Mouse (Mus musculus) testis, postnatal 10 days (tissue): Measurements from ENCODE around the gene Foxd4.
"Not testable (repeated sequence)": the region's sequence is repeated elsewhere in the genome, so short reads cannot be mapped to it uniquely, and the experiment has no call there.

Experiments used
- DNase-seq: peaks from one replicate; pipeline ENCODE4 v3.0.0; 2021; ENCODE audit warnings: low spot score

The Foxd4 gene

DNA sequence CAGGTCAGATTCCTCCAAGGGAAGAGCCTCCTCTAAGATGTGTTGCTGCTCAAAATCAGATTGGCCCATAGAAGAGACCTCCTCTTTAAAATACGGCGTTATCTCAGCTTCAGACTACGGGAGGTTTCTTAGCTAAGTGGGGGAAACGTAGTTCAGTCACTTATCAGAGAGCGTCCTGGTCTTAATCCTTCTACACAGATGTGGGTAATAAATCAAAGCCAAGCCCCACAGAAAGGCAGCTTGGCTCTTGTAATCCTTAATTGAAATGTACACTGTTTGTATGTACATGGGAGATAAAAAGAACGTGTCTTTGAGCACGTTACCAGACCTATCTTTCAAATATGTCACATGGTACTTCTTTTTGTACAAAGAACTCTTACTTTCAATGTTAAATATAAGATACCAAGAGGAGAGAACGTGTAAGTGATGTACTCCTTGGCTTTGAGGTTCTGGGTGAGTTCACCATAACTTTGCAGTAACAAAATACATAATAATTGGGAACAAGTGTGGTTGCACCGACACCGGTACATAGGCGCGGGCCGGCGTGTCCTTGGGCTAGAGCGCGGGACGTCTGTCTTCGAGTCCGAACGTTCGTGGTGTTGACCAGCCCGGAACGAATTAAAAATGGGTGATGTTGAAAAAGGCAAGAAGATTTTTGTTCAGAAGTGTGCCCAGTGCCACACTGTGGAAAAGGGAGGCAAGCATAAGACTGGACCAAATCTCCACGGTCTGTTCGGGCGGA is 25.7 kb downstream of the Foxd4 start, which contains the start of gene Gm10053:
Gm10053 (plus strand) TSS at position 558 of the 742 bp plus-strand sequence.
- not testable (repeated sequence) for DNase-seq

DNA sequence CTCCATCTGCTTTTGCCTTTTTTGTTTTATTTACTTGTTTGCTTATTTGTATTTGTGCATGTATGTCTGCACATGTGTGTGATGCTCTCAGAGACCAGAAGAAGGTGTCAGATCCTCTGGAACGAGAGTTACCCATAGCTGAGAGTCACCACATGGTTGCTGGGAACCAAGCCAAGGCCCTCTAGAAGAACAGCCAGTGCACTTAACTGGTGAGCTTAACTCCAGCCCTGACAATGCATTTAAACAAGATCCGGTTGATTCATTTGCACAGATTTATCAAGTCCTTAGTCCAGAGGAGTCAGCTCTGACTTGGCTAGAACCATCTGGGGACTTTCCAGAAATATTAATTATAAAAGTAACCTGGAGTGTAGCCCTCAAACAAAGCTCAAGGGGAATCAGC is 27.1 kb downstream of the Foxd4 start:
- no peak for DNase-seq

DNA sequence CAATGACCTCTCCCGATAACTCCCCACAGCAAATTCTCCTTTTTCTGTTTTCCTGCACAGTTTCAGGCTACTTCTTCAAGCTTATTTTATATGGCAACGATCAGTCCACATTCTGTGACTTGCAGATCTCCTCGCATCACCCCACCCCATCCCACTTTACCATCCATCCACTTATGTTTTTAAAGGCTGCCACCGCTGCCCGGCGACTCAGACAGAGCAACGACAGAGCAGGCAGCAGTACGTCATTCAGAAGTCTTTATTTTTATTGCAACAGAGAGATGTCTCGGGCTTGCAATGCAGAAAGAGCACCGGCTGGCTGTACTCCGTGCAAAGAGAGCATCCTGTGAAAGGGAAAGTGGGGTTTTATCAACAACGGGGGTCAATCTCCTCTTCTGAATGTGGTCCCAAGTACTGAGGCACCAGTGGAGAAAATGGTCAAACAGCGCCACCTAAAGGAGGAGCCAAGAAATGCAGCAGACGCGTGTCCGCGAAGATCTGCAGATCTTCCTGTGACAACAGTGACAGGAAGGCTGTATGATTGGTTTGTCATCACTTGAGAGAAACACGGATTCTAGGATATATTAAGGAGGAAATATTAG is 29.9 kb downstream of the Foxd4 start:
- DNase-seq, result peak; percentile 84

DNA sequence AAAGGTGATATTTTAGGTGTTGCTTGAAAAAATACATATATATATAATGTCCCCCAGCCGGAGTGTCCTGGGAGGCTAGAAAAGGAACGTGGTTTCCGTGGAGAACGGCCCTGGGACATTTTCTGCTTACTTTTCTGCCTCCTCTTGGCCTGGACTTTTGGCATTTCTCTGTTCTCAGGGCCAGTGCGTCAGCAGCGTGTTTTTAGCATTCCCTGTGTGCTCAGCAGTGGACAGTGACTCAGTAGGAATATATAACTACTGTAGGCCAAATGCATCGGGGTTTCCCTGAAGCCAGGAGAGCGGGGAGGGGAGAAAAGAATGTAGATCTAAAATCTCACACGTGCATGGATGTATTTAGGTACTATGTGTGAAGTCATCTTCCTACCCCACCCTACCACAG is 35.6 kb downstream of the Foxd4 start:
- DNase-seq, result no peak

DNA sequence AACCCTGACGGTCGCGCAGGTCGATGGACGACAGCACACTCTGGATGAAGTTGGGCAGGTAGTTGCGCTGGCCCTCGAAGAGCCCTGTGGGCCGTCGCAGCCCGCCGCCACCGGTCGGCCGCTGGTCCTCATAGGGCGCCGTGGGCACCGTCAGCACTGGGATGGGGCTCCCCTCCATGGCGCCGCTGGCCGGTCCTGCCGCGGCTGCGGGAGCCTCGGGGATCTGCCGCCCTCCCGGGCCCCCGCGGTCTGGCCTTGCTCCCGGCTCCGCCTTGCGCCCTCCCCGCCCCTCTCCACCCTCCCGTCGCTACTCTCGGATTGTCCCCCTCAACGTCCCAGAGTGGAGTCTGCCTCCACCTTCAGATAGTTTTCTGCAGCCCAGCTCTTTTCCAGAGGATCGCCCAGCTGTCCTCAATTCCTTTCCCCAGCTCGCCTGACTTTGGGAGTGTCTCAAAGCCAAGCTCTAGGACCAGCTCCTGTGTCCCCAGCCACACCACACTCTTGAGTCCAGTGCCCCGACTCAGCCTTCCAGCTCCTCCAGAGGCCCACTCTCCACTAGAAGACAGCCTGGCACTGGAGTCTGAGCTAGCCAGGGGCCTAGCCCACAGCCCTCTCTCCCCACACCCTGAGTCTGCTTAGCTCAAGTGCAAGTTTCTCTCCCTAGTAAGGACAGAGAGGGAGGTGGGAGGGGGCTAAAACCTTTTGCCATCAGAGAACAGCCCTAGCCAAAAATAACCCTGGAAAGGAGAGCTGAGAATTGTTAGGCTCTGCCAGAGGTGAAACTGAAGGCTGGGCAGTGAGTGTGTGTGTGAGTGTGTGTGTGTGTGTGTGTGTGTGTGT is 39.2 kb downstream of the Foxd4 start, which contains the start of gene Pgm5:
Pgm5 (minus strand) TSS at position 244 of the 840 bp plus-strand sequence.
- DNase-seq, result peak; percentile 61

DNA sequence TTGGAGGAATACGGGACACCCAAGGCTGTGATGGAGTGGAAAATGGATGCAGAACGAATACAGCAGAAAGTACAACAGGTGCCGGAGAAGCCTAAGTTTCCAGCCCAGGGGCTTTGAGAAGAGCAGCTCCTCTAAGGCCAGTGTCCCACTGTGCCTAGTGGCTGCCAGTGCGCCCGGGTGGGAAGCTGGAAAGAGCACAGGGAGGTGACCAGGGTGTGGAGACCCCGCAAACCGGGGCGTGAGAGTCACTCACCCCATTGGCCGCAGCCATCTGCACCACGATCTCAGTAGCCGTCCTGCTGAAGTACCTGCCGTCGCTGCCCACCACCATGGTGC is 39.8 kb downstream of the Foxd4 start:
- peak; percentile 36 for DNase-seq

DNA sequence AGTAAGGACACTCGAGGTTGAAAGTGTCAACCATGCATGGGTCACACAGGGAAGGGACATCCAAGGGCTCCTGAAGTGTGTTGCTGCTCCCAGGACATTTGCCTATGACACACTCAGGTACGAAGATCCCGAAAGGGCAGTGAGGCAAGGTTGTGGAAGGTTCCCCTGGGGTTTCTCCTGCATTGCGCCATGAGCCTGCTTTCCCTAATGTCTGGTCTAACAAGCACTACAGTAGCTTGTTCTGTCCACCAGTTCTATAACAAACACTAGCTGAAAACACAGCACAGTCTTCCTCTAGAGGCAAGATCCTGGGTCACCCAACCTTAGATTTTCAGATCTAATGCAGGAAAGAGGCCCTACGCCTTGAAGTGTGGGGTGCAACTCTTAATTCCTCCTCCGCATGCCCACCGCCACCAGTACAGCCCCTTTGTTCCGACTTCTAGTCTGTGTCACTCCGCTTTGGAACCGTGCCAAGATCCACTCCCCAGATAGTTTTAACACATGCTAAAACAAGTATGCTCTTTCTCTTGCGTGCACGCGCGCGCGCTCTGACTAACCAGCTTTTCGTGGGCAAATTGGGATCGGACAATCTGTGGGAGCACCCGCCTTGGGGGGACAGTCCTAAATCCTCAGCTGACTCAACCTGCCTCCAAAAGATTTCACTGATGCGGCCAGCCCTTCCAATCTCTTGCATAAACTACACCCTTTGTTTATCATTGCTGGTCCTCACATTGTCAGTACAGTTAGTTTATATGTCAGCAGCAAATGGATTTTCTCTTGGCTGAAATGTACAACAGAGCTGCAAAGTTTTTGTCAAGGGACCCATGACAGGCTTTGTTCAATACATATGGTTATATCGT is 49.3 kb downstream of the Foxd4 start:
- peak; percentile 63 for DNase-seq
